Mouse (Mus musculus) cerebellum, adult (tissue): ENCODE measurements at regions not wholly inside any gene's neighbourhood (a gene's known extent, or its start where the extent isn't known, plus 50 kb on each side); places are given as distances from the start of the nearest gene placed in this dataset.

Experiments used
- ATAC-seq: cut with Nextera tagmentation; 2 replicates; pipeline ENCODE4 v1.9.2; 2017; ENCODE audit warnings: mild to moderate bottlenecking, moderate library complexity, mixed read lengths; ENCODE audit not compliant: insufficient number of reproducible peaks, low FRiP score, low TSS enrichment

DNA sequence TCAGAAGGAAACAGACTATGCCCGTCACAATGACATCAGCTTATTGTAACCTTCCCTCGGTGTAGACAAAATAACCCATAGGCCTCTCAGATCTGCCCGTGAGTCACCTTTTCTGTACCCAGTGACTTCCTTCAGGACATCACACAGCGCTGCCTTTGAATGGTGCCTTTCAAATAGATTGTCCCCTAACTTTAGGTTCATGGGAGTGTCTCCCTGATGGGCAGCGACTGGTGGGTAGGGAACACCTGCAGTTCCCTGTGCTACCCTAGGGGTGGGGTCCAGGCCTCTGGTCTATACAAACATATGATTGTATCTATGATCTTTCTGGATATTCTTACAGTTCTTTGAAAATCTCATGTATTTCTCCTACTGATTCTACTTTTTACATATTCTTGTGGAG, 232.4 kb downstream of the Gm5447 start:
- ATAC-seq, result no peak

DNA sequence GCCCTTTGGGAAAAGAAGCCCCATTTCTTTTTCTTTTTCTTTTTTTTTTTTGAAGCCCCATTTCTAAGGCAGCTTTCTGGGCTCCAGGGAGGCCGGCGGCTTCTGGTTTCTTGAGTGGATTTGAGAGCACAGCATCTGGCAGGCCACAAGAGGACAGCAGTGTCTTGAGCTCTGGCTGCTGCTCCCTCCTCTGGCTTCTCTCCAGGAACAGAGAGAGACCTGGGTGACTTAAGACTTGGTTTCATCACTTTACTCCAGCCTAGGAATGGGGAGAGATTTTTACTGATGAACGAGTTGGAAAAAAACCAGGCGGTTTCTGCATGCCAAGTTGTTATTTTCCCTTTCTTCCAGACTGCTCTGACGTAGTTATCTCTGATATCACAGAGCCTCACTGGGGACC, 233.7 kb downstream of the Gm5447 start:
- no peak for ATAC-seq

DNA sequence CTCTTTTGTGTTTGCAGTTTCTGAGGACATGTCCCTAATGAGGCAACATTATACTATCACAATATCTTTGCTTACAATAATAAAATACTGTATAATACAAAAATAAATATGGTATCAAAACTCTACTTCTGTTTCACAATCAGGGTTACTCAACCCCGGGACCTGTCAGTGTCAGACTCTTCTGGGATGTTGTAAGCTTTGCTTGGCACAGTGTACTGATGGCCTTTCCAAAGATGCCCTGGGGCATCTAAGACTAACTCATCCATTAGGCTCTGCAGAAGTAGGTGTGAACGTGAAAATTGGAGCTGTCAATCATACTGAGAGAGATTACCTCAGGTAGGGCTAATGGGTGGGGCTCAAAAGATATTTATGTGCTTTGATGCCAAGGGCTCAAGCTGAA, 249.0 kb downstream of the Gm5447 start:
- ATAC-seq, result no peak

DNA sequence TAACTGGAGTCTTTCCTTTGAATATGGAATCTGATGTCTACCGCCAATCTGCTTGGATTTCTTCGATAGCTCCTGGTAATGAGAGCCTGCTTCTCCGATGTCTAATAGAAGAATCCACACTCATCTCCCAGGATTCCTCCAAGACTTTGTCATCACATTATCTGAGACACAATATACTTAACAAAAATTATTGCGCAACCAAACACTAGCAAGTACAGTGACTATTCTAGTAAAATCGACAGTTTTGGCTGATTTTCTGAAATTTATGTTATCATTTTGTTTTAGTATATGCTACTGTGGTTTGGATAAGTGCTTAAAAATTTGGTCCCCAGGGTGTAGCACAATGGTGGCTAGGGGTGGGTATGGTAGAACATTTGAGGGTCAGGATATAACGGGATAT, 266.5 kb downstream of the Gm5447 start:
- ATAC-seq, result no peak

DNA sequence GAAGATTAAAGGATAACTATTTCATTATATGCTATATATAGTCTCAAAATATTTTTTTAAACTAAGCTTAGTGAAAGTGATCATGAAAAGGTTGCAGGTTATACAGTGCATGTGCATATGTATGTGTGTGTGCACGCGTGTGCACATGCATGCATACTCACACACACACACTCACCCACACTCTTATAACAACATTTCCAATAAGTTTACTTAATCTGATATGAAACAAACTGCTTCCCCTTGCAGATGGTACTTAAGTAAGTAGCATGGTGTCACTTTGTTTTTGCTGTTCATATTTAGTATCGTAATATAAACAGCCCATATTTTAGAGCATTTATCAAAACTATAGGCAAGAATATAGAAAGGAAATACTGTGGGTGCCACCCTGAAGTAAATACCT, 275.0 kb downstream of the Gm5447 start:
- no peak for ATAC-seq

DNA sequence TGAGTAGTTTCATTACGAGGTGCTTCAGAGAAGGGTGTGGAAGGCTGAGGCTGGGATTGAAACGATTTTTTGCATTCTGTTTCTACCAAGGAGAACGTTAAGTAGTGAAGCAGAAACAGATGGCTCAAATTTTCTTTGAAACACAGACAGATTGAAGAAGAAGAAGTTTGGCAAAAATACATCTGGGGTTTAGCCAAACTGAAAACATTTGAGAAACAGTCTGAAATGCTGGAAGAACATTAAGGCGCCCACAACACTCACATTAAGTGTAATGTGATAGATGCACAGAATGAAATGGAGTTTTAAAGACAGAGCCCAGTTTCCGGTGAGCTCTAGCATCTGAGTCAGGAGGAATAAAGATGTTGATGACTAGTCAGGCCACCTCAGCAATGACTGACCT, 275.5 kb downstream of the Gm5447 start:
- no peak for ATAC-seq

DNA sequence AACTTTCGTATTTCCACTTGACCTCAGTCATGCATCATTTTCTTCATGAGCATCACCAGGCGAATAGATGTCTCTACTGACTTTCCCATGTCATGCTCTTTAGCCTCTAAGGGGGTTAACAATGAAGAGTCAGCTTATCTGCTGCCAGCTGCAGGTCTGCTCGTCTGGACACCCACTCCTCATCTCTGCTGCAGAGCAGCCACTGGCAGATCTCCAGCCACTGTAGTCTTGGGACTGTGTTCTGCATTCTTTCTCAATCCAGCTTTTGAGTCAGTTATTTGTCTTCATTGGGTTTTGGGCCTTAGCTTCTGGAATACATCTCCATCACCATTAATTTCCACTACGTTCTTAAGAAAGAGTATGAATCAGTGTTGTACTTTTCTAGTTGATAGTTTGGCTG, 280.0 kb downstream of the Gm5447 start:
- ATAC-seq, result no peak

DNA sequence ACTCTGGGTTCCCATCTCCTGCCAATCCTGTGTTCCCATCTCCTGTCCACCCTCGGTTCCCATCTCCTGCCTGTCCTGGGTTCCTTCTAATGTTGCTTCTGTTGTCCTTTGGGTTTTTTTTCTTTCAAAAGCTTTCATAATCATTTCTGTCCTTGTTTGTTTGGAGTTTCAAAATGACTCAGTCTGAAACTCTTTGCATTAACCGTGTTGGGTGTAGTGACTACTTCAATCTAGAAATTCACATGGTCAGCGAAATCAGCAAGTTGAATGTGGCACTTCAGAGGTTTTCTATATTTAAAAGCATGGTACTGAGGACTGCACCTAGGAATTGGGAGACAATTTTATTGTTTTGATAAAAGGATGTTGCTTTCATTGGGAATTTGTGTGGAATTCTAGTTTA, 280.7 kb downstream of the Gm5447 start:
- no peak for ATAC-seq

DNA sequence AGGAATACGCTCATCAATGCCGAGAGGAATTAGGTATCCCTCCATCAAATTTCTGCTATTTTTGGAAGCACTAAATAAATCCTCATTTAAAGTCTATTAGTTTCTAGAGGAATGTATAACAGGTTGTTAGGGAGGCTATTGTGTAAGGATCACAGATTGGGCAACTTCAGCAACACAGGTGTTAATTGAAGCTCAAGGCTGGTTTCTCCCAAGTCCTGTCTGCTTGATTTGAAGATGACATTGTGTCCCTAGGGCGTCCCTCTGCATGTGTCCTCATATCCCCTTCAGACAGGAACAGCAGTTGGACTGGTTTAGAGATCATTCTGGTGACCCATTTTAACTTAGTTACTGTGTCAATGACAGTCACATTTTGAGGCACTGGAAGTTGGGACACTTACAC, 281.5 kb downstream of the Gm5447 start:
- no peak for ATAC-seq

DNA sequence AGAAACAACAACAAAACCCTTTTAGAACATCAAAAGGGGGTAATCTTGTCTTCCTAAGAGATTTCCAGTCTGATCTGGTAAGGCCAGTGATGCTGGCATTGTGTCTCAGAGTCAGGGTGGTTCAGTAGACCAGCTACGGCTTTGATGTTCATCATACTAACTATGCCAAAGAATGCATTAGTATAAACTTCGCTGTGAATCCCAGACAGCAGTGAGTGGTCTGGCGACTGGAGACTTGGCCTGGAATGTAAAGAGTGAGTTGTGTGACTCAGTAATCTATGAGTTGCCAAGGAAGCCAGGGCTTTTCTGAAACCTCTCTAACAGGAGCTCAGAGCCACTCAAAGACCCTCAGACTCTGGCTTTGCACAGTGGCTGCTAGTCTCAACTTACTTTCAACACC, 288.1 kb upstream of the Foxq1 start:
- ATAC-seq, result no peak

DNA sequence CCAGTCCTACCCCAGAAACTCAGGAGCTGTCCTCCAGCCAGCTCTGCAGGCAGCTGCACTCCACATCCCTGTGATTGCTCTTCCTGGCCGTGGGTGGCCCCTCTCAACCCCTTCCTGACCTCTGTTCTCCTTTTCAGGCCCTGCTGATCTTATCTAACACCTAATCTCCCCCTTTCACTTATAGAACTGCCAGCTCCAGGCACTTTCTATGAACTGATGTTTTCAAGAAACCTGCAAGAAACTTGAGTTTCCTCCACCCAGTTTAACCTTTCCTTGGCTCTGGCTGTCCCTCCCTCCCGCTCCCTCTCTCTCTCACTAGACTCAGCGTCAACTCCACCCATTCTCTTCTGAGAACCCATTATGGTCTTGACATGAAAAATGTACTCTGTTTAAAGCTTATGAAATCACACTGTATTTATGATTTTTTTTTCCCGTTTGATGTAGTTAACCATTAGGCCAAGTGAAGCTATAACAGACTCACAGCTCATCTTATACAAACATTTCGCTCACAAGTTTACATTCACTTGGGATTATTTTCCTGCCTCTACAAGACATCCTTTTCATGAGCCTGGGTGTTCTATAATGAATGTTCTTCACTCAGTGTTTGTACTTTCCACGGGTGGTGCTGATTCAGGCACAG, 279.8 kb upstream of the Foxq1 start:
- ATAC-seq, result no peak

DNA sequence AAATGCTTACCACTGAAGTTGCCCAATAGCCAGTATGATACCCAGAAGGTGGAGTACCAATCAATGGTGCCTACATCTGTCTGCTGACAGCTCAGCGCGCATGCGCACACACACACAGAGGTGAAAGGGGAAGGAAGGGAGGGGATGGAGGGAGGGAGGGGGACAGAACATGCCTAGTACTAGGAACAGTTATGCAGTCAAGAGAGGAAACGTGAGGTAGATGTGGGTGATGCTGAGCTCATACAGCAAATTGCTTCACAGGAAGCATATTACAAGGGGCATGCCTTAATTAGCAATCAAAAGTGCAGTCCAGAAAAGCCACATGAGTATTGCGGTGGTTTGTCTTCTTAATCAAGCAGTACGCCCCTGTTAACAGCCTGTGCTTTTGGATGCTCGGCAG, 265.3 kb upstream of the Foxq1 start:
- no peak for ATAC-seq

DNA sequence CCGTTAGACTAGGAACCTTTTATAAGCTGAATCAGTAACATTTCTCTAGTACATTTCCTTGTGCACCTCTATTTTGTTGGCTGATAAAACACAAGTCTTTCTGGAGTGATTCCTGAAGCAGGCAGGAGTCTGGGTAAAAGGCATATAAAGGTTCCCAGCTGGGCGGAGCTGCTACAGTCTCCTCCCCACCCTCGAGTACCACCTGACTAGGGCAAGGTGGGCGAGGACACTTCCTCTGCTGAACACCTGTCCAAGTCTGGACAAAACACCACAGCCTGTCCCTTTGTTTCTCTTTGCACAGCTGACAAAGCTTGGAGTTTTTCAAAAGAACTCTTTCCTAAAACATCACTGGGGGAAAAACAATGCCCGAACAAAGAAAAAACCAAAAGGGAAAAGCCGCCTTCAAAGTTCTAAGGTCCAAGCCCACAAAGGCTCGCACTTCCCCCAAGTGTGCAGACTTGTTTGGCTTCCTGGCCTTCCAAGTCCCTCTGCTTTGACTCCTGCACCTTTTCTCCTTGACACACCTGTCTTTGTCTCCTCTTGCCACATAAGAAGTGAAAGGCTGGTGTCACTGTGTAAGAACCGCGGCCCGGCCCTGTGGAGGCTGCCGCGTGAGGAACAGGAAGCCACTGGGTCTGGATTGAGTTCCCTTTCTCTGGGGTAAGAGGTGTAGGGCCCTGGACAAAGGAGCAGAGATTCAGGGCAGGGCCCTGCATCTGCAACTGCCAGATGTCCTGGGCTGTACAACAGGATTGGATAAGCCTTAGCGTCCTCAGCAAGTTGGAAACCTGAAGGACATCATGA, 263.1 kb upstream of the Foxq1 start:
- no peak for ATAC-seq

DNA sequence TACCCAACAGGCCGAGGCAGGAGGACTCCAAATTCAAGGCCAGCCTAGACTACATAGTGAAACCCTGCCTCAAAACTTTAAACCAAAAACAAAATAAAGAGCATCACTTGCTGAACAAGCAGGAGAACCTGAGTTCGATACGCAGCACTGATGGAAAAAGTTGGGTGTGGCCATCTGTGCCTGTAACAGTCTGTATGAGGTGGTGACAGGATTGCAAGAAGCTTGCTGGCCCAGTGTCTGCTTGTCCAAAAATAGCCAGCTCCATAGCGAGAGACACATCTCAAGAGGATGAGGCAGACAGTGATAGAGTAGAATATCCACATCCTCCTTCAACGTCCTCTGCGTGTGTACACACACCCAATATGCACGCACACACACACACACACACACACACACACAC, 261.9 kb upstream of the Foxq1 start:
- ATAC-seq, result no peak

DNA sequence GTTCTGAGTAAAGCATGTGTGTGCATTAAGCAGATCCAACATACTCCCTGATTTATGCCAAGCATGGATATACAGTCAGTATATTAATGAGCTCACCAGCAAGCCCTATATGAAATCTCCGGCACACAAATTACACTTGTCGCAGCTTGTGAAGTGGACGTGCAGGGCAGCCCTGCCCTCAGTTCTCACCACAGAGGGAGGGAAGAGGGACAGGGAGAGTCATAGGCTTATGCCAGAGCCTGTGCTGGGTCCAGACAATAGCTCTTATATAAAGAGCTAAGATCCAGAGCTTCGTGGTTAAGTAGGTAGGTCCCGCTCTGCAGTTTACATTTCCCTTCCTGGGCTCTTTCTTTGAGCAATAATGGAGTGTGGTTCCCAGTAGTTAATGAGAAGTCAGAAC, 252.7 kb upstream of the Foxq1 start:
- ATAC-seq, result no peak

DNA sequence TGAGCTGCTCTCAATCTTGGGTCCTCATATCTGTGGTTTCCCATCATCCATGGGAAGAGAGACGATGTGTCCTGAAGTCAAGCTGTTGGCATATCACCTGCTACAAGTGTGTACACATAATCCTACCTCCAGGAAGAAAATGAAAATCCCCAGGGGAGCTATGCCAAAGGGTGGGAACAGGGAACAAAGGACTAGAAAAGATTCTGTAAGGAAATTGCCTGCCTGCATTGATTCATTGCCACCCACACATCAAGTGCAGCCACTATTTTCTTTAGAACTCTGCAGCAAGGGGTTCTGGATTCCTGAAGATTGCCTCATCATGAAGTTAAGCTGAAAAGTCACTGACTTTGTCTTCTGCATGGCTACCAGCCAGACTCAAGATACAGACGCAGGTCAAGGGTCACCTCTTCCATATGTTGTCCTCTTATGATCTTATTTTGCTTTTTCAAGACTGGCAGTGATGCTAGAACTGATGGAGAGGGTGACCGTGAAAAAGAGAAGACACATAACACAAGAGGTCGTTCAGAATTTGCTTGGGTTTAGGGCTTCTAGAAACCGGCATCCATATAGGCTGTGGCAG, 251.6 kb upstream of the Foxq1 start:
- no peak for ATAC-seq

DNA sequence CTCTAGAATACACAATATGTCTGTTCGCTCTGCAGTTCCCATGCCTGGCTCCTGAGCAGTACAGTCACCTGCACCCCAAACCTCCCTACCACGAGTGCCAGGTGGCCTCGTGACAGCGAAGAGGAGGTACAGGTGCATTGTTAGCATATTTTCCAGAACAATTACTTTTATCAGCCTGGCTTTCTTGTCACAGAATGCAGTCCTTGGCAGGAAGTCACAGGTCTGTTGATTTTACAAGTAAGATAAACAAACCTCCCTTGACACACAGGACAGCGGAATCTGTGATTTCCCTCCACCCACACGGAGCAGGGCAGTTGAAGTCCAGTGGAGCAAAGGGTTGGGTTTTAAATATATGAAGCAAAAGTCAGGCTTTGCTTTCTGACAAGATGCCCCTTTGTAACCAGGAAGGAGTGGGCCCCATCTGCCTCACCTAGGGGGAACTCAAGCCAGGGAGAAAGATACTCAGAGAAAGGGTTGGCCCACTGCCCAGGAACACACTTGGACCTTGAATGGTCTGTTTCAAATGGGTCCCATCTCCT, 246.8 kb upstream of the Foxq1 start:
- ATAC-seq, result no peak

DNA sequence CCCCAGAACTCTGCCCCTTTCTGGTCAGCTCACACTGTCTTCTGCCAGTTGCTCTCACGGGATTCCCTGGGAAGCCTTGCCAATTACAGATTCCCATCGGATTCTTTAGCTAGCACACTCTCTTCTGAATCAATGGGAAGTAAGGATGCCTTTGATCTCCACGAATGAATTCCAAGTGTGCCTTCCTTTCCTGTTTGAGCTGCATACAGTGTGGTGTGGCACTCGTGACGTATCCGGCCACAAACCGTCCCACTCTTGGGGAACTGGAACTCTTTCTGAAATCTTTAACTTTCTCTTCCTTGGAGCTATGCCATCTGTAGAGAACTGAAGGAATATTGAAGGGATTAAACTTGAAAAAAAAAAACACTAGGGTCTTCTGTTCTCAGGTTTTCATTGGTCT, 243.2 kb upstream of the Foxq1 start:
- no peak for ATAC-seq

DNA sequence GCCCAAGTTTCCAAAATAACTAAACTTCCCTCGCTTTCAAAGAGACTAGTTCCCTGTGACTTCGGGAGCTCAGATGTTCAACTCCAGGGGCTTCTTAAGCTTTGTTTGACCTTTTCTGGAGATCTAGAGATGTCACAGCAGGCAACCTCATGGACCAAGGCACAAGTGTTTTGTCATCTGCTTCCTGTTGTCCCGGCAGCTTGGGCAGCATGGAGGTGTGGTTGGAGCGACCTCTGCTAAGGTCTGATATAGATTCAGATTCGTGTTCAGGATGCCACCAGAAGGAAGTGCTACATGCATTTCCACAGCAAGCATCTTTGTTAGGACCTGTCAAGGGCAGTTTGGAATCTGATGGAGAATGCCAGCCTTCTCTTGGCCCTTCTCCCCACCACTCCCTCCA, 242.1 kb upstream of the Foxq1 start:
- ATAC-seq, result no peak

DNA sequence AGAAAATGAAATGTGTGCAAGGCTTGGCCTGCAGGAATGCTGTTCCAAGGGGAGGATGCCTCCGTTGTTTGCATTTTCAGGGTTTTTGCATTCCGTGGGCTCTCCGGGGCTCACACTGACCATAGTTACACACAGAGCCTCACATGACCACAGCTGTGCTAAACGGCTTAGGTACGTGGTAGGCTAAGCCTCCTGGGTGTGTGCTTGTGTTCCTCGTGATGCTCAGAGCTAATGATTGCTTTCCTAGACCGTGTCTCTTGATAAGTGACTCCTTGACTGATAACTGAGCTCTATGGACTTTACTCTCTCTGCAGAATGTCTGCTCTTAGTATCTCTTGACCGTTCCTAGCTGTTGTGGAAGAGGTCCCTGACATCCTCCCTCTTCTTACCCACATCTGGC, 238.9 kb upstream of the Foxq1 start:
- ATAC-seq, result no peak

DNA sequence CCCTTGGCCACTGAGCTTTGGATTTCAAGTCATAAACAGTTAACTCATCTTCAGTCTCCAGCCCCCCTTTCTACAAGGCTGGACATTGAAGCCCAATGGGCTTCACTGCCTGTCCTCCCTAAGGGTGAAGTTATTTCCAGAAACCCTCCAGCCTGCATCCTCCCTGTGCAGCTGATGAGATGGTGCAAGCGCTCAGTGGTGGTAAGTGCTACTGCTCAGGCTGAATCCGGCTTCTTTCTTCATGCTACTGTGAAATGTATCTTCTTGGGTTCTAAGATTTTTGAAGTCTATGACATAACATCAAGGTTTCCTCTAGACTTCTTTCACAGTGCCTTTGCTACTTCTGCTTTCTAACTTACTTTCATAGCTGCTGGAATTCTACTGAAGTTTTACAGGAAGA, 237.9 kb upstream of the Foxq1 start:
- ATAC-seq, result no peak

DNA sequence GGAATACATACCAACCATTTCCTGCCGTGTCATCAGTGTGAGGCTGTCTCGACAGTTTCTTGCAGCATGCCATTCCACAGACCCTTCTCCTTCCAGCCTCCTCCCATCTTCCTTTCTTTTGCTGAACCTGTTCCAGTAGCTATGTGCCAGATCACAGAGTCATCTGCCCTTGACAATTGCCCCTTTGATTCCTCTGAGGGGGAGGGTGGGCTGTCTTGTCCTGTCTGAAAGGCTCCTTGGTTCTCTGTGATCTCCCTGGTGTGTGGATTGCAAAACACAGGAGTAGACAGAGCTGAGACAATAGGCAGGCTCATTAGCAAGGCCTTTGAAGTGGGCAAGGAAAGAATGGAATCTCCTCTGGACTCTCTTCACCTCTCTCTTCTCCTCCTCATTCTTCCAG, 234.5 kb upstream of the Foxq1 start:
- ATAC-seq, result no peak
